Mouse (Mus musculus) C2C12 (cell line): ENCODE measurements at regions not wholly inside any gene's neighbourhood (a gene's known extent, or its start where the extent isn't known, plus 50 kb on each side); places are given as distances from the start of the nearest gene placed in this dataset.

Source experiments
- H3K27me3 ChIP-seq: one replicate; pipeline ENCODE4 v1.6.1; 2011; ENCODE audit not compliant: control insufficient read depth, insufficient read depth, insufficient read length
- H3K36me3 ChIP-seq: one replicate; pipeline ENCODE4 v1.6.1; 2011; ENCODE audit not compliant: control insufficient read depth, insufficient read depth
- H3K4me3 ChIP-seq: one replicate; pipeline ENCODE4 v1.5.1; 2011; ENCODE audit warnings: mild to moderate bottlenecking, control low read depth; ENCODE audit not compliant: poor library complexity, insufficient read depth, severe bottlenecking
- H3K79me2 ChIP-seq: one replicate; pipeline ENCODE4 v1.6.1; 2011; ENCODE audit not compliant: control insufficient read depth, insufficient read depth
- H3K79me3 ChIP-seq: one replicate; pipeline ENCODE4 v1.6.1; 2011; ENCODE audit warnings: low read depth, control low read depth
- H3ac ChIP-seq: one replicate; pipeline ENCODE3; 2011; ENCODE audit warnings: low read depth; ENCODE audit not compliant: control insufficient read depth, insufficient read length
- CEBPB ChIP-seq: IDR thresholded peaks from one replicate; pipeline ENCODE4 v1.6.1; 2011; ENCODE audit warnings: low read depth, mild to moderate bottlenecking, control low read depth, moderate library complexity
- CTCF ChIP-seq: IDR thresholded peaks from one replicate; pipeline ENCODE4 v1.5.1; 2011; ENCODE audit not compliant: control insufficient read depth, insufficient read depth, insufficient read length
- FOSL1 ChIP-seq: IDR thresholded peaks from one replicate; pipeline ENCODE4 v1.8.0; 2011; ENCODE audit warnings: mild to moderate bottlenecking, low read length; ENCODE audit not compliant: poor library complexity, insufficient read depth, severe bottlenecking
- MAX ChIP-seq: IDR thresholded peaks from one replicate; pipeline ENCODE4 v1.6.1; 2011; ENCODE audit warnings: mild to moderate bottlenecking, control low read depth
- MYOD1 ChIP-seq: IDR thresholded peaks from one replicate; pipeline ENCODE4 v1.6.1; 2011; ENCODE audit warnings: low read depth; ENCODE audit not compliant: control insufficient read depth, insufficient read length
- MYOG ChIP-seq: IDR thresholded peaks from one replicate; pipeline ENCODE4 v1.6.1; 2011; ENCODE audit not compliant: control insufficient read depth, insufficient read length; ENCODE audit errors: extremely low read depth
- USF1 ChIP-seq: IDR thresholded peaks from one replicate; pipeline ENCODE4 v1.6.1; 2011; ENCODE audit warnings: low read depth, mild to moderate bottlenecking, control low read depth, moderate library complexity

DNA sequence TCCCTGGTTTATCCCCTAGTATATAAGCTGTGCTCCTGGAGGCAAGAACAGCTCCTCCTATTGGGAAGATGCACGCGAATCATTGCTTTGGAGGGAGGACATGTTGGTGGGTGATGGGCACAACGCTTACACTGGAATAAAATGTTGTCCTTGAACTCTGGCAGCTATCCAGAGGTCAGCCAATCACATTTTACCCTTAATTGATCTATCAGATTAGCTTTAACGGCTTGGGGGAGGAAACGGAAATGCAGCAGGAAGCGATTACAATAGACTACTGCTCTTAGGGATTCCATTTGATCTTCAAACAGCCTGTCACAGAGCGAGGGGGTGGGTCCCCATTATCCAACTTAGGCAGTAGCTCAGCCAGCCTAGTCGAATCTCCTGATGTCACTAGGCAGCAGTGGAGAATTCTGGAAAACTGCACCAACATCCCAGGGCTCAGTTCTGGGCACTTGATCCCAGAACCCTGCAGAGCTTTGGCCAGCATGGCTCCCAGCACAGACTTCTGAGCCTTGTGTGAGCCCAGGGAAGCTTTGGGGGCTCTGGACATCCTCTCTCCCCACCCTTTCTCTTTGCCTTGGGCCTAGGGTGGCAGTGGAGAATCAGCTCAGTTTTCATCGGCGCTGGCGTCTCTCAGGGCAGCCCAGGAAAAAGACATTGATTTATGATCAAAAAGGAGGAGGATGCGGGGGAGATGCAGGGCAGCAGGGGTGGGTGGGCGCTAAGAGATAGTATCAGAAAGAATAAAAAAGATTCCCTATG, 275.4 kb downstream of the Uaca start:
- TF ChIP-seq MYOG = no peak
- Histone ChIP-seq H3K36me3 (no peaks in the 10 kb centered on the region), H3K79me2 (no peaks in the 10 kb centered on the region), H3K79me3 (no peaks in the 10 kb centered on the region), H3ac (no peak overlapping the region), H3K27me3 (peaks cover 19% of the 10 kb centered on the region), H3K4me3 (no peak overlapping the region)

DNA sequence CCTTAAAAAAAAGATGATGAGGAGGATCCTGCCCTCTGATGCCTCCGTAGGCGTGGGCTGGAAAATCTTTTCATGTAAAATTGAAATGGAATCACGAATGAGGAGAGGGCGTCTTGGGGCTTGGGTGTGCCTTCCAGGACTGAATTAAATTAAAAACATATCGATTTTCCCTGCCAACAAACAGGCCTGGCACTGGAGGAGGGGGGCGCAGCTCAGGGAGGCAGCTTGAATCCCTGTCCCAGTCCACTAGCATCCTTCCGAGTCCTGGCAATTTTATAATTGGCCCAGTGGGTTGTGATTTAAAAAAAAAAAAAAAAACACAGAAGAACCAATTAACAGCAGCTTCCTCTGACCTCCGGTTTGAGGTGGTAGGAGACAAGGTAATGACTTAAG, 276.0 kb downstream of the Uaca start:
- Histone ChIP-seq H3K36me3 (no peaks in the 10 kb centered on the region), H3K4me3 (no peak overlapping the region), H3K79me2 (no peaks in the 10 kb centered on the region), H3K79me3 (no peaks in the 10 kb centered on the region), H3ac (no peak overlapping the region), H3K27me3 (peaks cover 24% of the 10 kb centered on the region)
- TF ChIP-seq MAX (no peak), MYOD1 (no peak), CTCF (no peak), CEBPB (no peak), FOSL1 (no peak), MYOG (no peak), USF1 (no peak)

DNA sequence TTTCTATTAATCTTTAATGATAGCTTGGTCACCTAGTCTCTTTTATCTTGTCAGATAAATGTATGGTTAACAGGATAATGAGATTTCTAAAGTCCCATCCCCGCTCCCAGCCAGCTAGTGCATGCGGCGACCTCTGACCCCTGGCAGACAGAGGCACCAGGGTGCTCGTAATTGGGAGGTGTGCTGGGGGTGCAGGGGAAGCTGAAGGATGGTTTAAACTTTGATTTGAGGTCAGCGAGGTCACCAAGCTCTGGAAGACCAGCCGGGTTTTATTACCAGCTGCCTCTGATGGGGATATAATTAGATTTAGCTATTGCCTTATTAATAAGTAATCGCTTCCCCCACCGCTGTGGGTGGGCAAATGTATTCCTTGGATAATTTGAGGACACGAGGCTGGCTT, 276.5 kb downstream of the Uaca start:
- peaks cover 24% of the 10 kb centered on the region for H3K27me3 ChIP-seq
- no peak overlapping the region for H3ac ChIP-seq
- no peaks in the 10 kb centered on the region for H3K79me2 ChIP-seq
- H3K79me3 ChIP-seq = no peaks in the 10 kb centered on the region
- H3K36me3 ChIP-seq = no peaks in the 10 kb centered on the region
- TF ChIP-seq MYOG = no peak
- no peak for TF ChIP-seq CTCF
- no peak for TF ChIP-seq MYOD1
- no peak for TF ChIP-seq USF1
- no peak overlapping the region for H3K4me3 ChIP-seq

DNA sequence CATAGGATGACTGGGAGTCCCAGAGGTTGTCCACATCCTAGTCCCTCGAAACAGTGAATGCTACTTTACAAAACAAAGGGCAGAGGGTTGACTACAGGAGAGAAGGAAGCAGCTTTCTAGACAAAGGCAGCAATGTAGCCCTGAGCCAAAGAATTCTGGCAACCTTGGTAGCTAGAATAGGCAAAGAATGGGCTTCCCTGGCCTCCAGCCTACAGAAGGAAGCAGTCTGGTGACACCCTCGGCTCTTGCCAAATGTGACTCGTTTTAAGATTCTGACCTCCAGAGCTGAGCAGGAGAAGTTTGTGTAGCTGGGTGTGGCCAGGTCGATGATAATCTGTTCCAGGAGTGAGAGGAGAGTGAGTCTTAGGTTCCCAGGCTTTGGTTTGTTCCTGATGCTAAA, 279.1 kb downstream of the Uaca start:
- H3K27me3 ChIP-seq = peaks cover 26% of the 10 kb centered on the region
- no peak overlapping the region for H3K4me3 ChIP-seq
- no peak overlapping the region for H3ac ChIP-seq
- TF ChIP-seq CTCF (no peak), FOSL1 (no peak), MYOG (no peak), USF1 (no peak), MYOD1 (no peak), CEBPB (no peak), MAX (no peak)
- no peaks in the 10 kb centered on the region for H3K79me3 ChIP-seq
- H3K79me2 ChIP-seq = no peaks in the 10 kb centered on the region
- H3K36me3 ChIP-seq = no peaks in the 10 kb centered on the region

DNA sequence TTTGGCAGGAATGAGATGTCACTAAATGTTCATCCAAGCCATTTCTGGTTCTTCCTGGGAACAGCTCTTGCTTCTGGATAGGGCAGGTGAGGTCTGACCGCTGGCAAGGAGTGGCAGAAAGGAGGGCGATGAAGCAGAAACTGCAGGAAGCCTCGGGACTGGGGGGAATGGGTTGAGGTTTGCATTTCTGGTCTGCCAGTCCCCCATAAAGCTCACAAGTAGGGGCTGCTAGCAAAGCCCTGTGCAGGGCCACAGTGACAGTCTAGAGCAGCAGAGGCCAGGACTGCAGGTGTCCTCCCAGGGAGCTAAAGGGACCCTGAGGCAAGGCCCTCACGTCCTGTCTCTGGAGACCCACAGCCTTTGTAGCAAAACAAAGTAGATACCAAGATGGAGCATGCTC, 280.7 kb downstream of the Uaca start:
- Histone ChIP-seq H3K27me3 (peaks cover 19% of the 10 kb centered on the region), H3K36me3 (no peaks in the 10 kb centered on the region), H3K79me2 (no peaks in the 10 kb centered on the region), H3K79me3 (no peaks in the 10 kb centered on the region), H3ac (no peak overlapping the region), H3K4me3 (no peak overlapping the region)
- no peak for TF ChIP-seq CTCF
- no peak for TF ChIP-seq FOSL1
- no peak for TF ChIP-seq USF1
- no peak for TF ChIP-seq CEBPB
- TF ChIP-seq MAX = no peak
- TF ChIP-seq MYOD1 = no peak
- TF ChIP-seq MYOG = no peak

DNA sequence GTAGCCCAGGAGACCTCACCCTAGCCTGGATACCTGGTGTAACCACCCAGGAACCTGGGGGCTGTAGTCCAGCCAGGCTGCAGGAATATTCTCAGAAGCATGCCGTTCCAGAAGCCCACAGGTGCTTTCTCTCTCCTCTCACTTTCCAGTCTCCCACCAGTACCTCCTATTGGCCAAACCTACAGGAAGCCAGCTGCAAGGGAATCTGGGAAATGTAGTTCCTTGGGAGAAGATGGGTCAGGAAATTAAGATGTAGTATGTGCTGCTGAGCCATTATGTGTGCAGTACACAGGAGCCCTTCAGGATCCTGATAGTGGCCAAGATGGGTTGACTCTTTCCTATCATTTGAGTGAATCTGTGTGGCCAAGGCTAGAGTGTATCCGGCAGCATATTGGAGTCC, 282.8 kb downstream of the Uaca start:
- no peak overlapping the region for H3ac ChIP-seq
- H3K27me3 ChIP-seq = peaks cover 23% of the 10 kb centered on the region
- no peaks in the 10 kb centered on the region for H3K36me3 ChIP-seq
- H3K79me2 ChIP-seq = no peaks in the 10 kb centered on the region
- no peak for TF ChIP-seq USF1
- no peak for TF ChIP-seq MYOD1
- TF ChIP-seq CTCF = no peak
- no peak for TF ChIP-seq MYOG
- TF ChIP-seq MAX = no peak
- TF ChIP-seq CEBPB = no peak
- TF ChIP-seq FOSL1 = no peak
- H3K79me3 ChIP-seq = no peaks in the 10 kb centered on the region
- H3K4me3 ChIP-seq = no peak overlapping the region
